8 mouse cellular contexts compared by ENCODE assay signal in genomic region chr4:41569411-41569885, GRCm38 (mm10). TPM values are rescaled to one million over a fixed set of nuclear protein-coding genes. Genes with fewer than 3 reads are reported as not detected.
A peak's percentile ranks its signal among the peaks of the same experiment; 100 is the strongest.
DNase-seq lines count a peak whose midpoint lies in the region; ATAC-seq lines count a peak whose summit lies in the region.

Fam219a (minus strand) TSS chr4:41569538.
Dnaic1 (plus strand) TSS chr4:41569775.

- peak within 1 kb of the TSS; percentile 94 for H3K9ac ChIP-seq in hindbrain, embryonic 15.5 days

- H3K4me1 ChIP-seq in hindbrain, embryonic 15.5 days (replicated peaks) = peaks cover 49% of the 10 kb centered on the region

- H3K36me3 ChIP-seq in hindbrain, embryonic 15.5 days = no peaks in the 10 kb centered on the region

- no peaks in the 10 kb centered on the region for H3K9me3 ChIP-seq in hindbrain, embryonic 15.5 days

- peak within 1 kb of the TSS; percentile 60 for H3K4me2 ChIP-seq in hindbrain, embryonic 15.5 days

- DNase-seq in T-cell, adult 2 months (ENCODE audit: low spot score) = peak; percentile 99
- peak; percentile 96 to 99 for DNase-seq in cerebellum, postnatal 36 days
- DNase-seq in frontal cortex, postnatal 36 days (ENCODE audit: low spot score in 2 of 2) = peak; percentile 98
- peak; percentile 99 for DNase-seq in left cerebral cortex, adult 11 months (ENCODE audit: low spot score)
- DNase-seq in lung, postnatal 4 days = peak; percentile 99
- DNase-seq in retina, postnatal 7 days (ENCODE audit: low read depth, low spot score) = peak; percentile 97
- peak; percentile 91 for DNase-seq in urinary bladder, adult 2 months (ENCODE audit: low spot score)

- H3K27ac ChIP-seq in hindbrain, embryonic 15.5 days (replicated peaks) = peak within 1 kb of the TSS; percentile 92

- H3K4me3 ChIP-seq in hindbrain, embryonic 15.5 days = peak within 1 kb of the TSS; percentile 97

- peak; percentile 98 for ATAC-seq in hindbrain, embryonic 15.5 days (ENCODE audit: low FRiP score, low read depth)

- under 1% methylated on average over 41 of the region's 41 CpGs for WGBS in hindbrain, embryonic 15.5 days

- H3K27me3 ChIP-seq in hindbrain, embryonic 15.5 days = no peaks in the 10 kb centered on the region

RNA-seq across cellular contexts. Expression of gene Fam219a, which starts in this region (rescaled TPM):
- polyA plus RNA-seq in hindbrain, embryonic 15.5 days (2015; fragmentation: Nextera tagmentation; extraction: Ambion mirVana) = 17.6 and 19.0 TPM in 2 replicates
- 20.9 and 21.3 TPM in 2 replicates for polyA plus RNA-seq in urinary bladder, adult 2 months (2012; rRNA removed)

RNA-seq across cellular contexts. Expression of gene Dnaic1, which starts in this region (rescaled TPM):
- polyA plus RNA-seq in hindbrain, embryonic 15.5 days (2015; fragmentation: Nextera tagmentation; extraction: Ambion mirVana) = 2.0 and 2.6 TPM in 2 replicates
- polyA plus RNA-seq in urinary bladder, adult 2 months (2012; rRNA removed) = 85.3 and 93.8 TPM in 2 replicates

Comparison
In these comparisons a context has a peak if more than half of its experiments do, and no peak if none do; other contexts are left out.
1. Peak in every context shown above with its lines: DNase-seq, ATAC-seq, H3K4me3 ChIP-seq and H3K27ac ChIP-seq.
2. RNA of gene Dnaic1 (polyA plus RNA-seq): 85.3 to 93.8 TPM in urinary bladder, adult 2 months; 2.0 to 2.6 TPM in hindbrain, embryonic 15.5 days; every median in the first group is over 10 times any median in the second.